Mouse (Mus musculus) spleen, postnatal 36 days (tissue): ENCODE measurements around the gene Megf9.

Experiments
- DNase-seq, 2 experiments: peaks; one replicate each; pipeline ENCODE4 v3.0.0; 2022; ENCODE audit warnings: low spot score in 2 of 2, mixed read lengths in 1 of 2

Gene Megf9

GRCm38 (mm10) chr4:70446774-70447173, 88.0 kb downstream of the Megf9 start:
- DNase-seq, result no peak

DNA sequence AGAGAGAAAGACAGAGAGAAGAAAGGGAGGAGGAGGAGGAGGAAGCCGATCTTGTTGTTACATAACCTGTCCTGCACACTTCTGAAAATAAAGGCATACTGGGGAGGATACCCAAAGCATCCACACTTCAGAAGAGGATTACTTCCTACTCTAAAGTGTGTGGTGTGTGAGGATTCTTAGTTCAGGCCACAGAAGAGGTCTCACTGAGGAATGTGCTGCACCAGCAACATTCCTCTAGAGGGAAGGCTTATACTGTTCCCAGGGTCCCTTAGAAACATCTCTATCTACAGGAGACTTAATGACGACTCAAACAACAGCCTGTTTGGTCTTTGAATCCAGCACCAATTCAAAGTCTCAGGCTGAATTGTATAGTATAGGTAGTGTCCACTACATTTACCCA, 114.6 kb downstream of the Megf9 start:
- no peak for DNase-seq

- DNase-seq, result no peak
Observed at GRCm38 (mm10) chr4:70412126-70412525, 122.7 kb downstream of the Megf9 start.

- DNase-seq, result peak; percentile 94 to 95
Observed at GRCm38 (mm10) chr4:70409994-70410721, 124.6 kb downstream of the Megf9 start, which contains the start of gene Cdk5rap2. Cdk5rap2 (minus strand) TSS chr4:70410443.

DNA sequence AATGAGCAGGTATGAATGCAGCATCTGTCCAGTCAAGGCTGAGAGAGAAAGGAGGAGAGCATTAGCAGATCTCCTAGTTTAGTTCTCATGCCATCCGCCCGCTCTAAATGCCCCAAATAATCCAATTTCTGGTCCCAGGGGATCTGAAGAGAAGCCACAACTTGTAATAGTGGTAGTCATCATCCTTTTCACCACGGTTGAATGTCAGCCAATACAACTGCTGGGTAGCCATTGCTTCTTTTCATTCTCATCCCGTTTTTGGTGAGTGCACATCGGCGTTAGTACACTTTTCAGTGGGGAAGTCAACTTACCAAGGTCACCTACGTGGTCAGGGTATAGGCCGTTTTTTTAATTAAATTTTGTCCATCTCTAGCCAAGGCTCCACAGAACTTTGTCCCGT, 125.3 kb downstream of the Megf9 start:
- DNase-seq, result no peak

DNA sequence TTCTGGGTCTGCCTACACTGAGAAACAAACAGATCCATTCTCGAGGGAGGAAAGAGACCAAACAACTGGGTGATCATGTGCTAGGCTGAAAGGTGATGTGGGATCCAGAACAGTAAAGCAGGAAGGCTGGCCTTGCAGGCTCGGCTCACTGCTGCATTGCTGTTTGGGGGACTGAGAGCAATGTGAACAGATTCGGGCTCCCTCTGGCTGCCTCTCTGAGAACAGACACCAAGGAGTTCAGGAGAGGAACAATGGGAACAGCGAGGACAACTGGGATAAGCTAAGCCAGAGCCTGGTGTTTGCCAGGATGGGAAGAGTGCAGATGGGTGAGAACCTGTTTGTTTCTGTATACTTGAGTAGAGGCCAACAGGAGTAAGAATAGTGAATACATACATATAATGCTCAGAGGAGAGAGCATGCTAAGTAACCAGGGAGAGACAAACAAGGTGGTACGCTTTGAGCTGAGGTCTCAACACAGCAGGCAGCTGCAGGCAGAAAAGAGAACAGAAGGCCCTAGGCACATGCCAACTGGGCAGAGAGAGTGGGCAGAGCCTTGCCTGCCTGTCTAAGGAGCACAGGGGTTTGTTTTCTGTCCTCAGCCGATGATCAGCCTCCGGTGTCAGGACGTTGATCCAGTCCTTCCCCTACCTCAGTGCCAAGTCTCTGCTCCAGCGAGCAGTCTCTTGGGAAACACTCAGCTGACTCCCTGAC, 132.5 kb downstream of the Megf9 start:
- no peak for DNase-seq

DNA sequence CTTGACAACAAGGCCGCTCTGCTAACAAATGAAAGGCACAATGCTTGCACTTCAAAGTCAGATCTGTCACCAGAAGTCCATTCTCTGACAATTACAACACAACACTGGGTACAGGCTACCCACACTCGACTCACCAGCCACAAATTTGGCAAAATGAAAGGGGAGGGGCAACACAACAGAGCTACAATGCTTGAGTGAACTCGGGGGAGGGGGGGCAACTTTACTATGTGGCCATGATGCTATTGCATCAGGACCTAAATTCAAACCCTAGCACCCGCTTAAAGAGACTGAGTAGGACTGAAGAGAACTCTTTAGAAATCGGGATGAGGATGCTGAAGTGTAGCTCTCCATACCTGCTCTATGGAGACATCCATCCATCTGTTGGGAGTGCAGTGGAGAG, 135.3 kb downstream of the Megf9 start:
- DNase-seq, result no peak

DNA sequence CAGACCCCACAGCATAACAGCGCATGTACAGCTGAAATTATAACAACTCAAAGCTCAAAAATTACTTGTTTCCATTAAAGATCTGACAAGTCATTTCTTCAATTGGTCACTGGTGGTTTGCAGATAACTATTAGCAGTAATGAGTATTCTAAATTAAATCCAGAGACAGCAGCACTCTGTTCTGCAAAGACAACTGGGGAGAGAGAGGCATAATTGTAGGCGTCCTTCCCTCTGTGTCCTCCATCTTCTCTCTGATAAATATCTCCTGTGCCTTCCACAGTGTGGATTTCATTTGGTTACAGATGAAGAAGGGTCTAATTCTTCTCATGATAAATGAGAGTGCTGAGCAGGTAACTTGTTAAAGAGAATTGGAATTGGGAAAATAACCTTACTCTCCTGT, 135.7 kb downstream of the Megf9 start:
- DNase-seq, result no peak

- peak; percentile 9 for DNase-seq
Observed at GRCm38 (mm10) chr4:70398088-70398487, 136.7 kb downstream of the Megf9 start.

DNA sequence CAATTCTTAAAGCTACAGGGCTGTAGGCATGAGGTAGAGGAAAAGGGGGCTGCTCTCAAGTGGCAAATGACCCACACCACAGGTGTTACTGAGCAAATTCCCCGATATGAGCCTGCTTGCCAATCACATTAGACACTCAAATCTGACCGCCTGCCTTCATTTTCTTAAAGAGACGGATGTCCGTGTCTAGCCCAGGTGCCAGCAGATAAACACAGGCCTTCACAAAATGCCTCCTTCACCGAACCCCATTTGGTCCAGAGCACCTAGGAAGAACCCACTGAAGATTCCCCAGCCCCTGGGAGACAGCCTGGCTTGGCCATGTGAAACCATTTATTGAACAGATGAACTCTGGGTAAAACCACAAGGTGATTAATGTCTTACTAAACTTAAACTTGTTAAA, 138.1 kb downstream of the Megf9 start:
- no peak for DNase-seq

DNA sequence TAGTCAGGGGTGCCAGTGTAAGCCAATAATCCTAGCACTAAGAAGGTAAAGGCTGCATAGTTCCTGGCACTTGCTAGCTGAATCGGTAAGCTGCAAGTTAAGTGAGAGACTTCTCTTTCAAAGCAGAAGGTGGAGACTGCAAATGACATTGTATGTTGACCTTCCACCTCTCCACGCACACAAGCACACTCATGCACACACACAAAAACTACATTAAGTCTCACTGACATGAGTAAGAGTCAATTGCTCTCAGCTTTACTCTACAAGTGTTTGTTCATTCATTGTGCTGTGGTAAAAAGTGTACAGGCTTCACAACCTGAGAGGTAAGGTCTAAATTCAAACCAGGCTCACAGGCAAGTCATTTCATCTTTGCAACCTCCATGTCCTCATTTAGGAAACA, 140.1 kb downstream of the Megf9 start:
- no peak for DNase-seq

- no peak for DNase-seq
Observed at GRCm38 (mm10) chr4:70391760-70392372, 142.9 kb downstream of the Megf9 start.

- DNase-seq, result no peak
Observed at GRCm38 (mm10) chr4:70391073-70391472, 143.7 kb downstream of the Megf9 start.

- DNase-seq, result no peak
Observed at GRCm38 (mm10) chr4:70386206-70386605, 148.6 kb downstream of the Megf9 start.

GRCm38 (mm10) chr4:70377359-70377758, 157.4 kb downstream of the Megf9 start:
- no peak for DNase-seq
